Comparison of ENCODE assay signal across 13 mouse cellular contexts in the genomic region with DNA sequence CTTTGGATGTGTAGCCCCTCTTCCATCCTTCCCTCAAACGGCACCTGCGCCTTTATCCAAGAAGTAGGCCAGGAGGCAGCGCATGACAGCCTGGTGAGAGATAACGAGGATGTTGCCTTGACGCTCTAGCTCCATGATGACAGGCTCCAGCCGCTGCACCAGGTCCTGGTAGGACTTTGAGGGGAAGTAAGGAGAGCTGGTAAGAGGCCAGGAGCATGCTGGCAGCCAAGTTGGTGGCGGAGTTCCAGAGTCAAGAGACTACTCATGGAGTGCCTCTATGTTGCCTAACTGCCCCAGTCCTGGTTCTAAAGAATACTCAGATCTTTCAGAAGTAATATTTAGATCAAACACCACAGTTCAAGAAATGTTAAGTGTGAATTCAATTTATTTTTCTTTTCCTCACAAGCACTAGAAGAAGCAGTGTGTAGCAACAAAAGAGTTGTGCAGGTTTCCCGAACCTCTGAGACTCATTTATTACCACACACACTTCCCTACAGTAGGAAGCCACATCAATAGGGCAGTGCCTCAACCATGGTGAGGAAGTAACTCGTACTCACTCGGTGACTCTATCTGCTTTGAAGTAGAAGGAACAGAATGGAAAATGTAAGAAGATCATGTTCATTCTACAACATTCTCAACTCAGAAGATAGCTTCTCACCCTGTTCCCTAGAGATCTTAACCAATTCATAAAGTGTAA. TPM values are rescaled to one million over a fixed set of nuclear protein-coding genes. Genes with fewer than 3 reads are reported as not detected.
DNase-seq lines count a peak whose midpoint lies in the region; ATAC-seq and TF ChIP-seq lines count a peak whose summit lies in the region.
"Had no signal": no experiment of that assay in that cellular context is flagged by ENCODE, and none has a peak within 500 bp of the region (broad histone marks: within the 10 kb centered on the region; RNA-seq: fewer than 3 reads in every experiment).

No protein-coding gene starts in this region.

- TF ChIP-seq CTCF in heart, postnatal 0 days (IDR thresholded peaks at IDR 0.05; ENCODE audit: low read depth), result no peak
- no peak for TF ChIP-seq CTCF in stomach, postnatal 0 days (IDR thresholded peaks at IDR 0.05; ENCODE audit: low read depth)

- no peaks in the 10 kb centered on the region for H3K9me3 ChIP-seq in heart, postnatal 0 days (replicated peaks; ENCODE audit: control insufficient read depth, low read length)
- no peaks in the 10 kb centered on the region for H3K9me3 ChIP-seq in forebrain, embryonic 13.5 days (replicated peaks)
- no peaks in the 10 kb centered on the region for H3K9me3 ChIP-seq in forebrain, embryonic 12.5 days
- H3K9me3 ChIP-seq in stomach, postnatal 0 days (ENCODE audit: control insufficient read depth, low read length), result no peaks in the 10 kb centered on the region
- H3K9me3 ChIP-seq: embryonic facial prominence, embryonic 13.5 days; heart, embryonic 15.5 days; megakaryocyte, embryonic 14.5 days had no signal

- H3K27ac ChIP-seq in heart, postnatal 0 days (ENCODE audit: low read depth), result no peak overlapping the region
- H3K27ac ChIP-seq in forebrain, embryonic 13.5 days, result no peak overlapping the region
- no peak overlapping the region for H3K27ac ChIP-seq in forebrain, embryonic 12.5 days
- no peak overlapping the region for H3K27ac ChIP-seq in stomach, postnatal 0 days (replicated peaks)
- H3K27ac ChIP-seq: embryonic facial prominence, embryonic 13.5 days; heart, embryonic 15.5 days had no signal

- no peaks in the 10 kb centered on the region for H3K4me1 ChIP-seq in heart, postnatal 0 days (ENCODE audit: control insufficient read depth, insufficient read depth)
- H3K4me1 ChIP-seq in forebrain, embryonic 13.5 days, result no peaks in the 10 kb centered on the region
- no peaks in the 10 kb centered on the region for H3K4me1 ChIP-seq in forebrain, embryonic 12.5 days
- no peaks in the 10 kb centered on the region for H3K4me1 ChIP-seq in stomach, postnatal 0 days (replicated peaks; ENCODE audit: control insufficient read depth, insufficient read depth)
- H3K4me1 ChIP-seq: embryonic facial prominence, embryonic 13.5 days; heart, embryonic 15.5 days had no signal

- H3K4me3 ChIP-seq in heart, postnatal 0 days (ENCODE audit: low read depth, low read length), result no peak overlapping the region
- H3K4me3 ChIP-seq in forebrain, embryonic 13.5 days, result no peak overlapping the region
- H3K4me3 ChIP-seq in forebrain, embryonic 12.5 days (replicated peaks), result no peak overlapping the region
- no peak overlapping the region for H3K4me3 ChIP-seq in stomach, postnatal 0 days (ENCODE audit: low read depth, low read length)
- H3K4me3 ChIP-seq: embryonic facial prominence, embryonic 13.5 days; heart, embryonic 15.5 days; megakaryocyte, embryonic 14.5 days had no signal

- peak; percentile 79 for ATAC-seq in heart, postnatal 0 days (ENCODE audit: insufficient read depth, low read depth)
- no peak for ATAC-seq in forebrain, embryonic 13.5 days
- ATAC-seq in forebrain, embryonic 12.5 days (ENCODE audit: low FRiP score), result no peak
- no peak for ATAC-seq in stomach, postnatal 0 days (ENCODE audit: low FRiP score, low TSS enrichment)

- no peaks in the 10 kb centered on the region for H3K27me3 ChIP-seq in heart, postnatal 0 days (ENCODE audit: control insufficient read depth, insufficient read depth, low read length)
- no peaks in the 10 kb centered on the region for H3K27me3 ChIP-seq in forebrain, embryonic 13.5 days
- H3K27me3 ChIP-seq in forebrain, embryonic 12.5 days, result no peaks in the 10 kb centered on the region
- H3K27me3 ChIP-seq in stomach, postnatal 0 days (ENCODE audit: control insufficient read depth, insufficient read depth, low read length), result no peaks in the 10 kb centered on the region
- H3K27me3 ChIP-seq: embryonic facial prominence, embryonic 13.5 days; heart, embryonic 15.5 days; megakaryocyte, embryonic 14.5 days had no signal

- no peak overlapping the region for H3K4me2 ChIP-seq in heart, postnatal 0 days (ENCODE audit: low read depth, low read length)
- no peak overlapping the region for H3K4me2 ChIP-seq in forebrain, embryonic 13.5 days
- no peak overlapping the region for H3K4me2 ChIP-seq in forebrain, embryonic 12.5 days
- no peak overlapping the region for H3K4me2 ChIP-seq in stomach, postnatal 0 days (replicated peaks; ENCODE audit: low read depth)
- H3K4me2 ChIP-seq: embryonic facial prominence, embryonic 13.5 days; heart, embryonic 15.5 days had no signal

- 0 out of 2 replicates have a peak, but pooled peaks have one; percentile 39 for TF ChIP-seq EP300 in heart, postnatal 0 days (IDR thresholded peaks at IDR 0.05; ENCODE audit: low read depth)
- TF ChIP-seq EP300 in stomach, postnatal 0 days (optimal IDR thresholded peaks at IDR 0.05), result no peak

- peaks cover 66% of the 10 kb centered on the region for H3K36me3 ChIP-seq in heart, postnatal 0 days (replicated peaks; ENCODE audit: control insufficient read depth, insufficient read depth, low read length)
- H3K36me3 ChIP-seq in forebrain, embryonic 13.5 days (ENCODE audit: poor library complexity, severe bottlenecking), result peaks cover 77% of the 10 kb centered on the region
- peaks cover 59% of the 10 kb centered on the region for H3K36me3 ChIP-seq in forebrain, embryonic 12.5 days (replicated peaks)
- peaks cover 17% of the 10 kb centered on the region for H3K36me3 ChIP-seq in stomach, postnatal 0 days (ENCODE audit: control insufficient read depth, insufficient read depth, low read length)

- 57% methylated on average over 10 of the region's 10 CpGs for WGBS in heart, postnatal 0 days
- 88% methylated on average over 10 of the region's 10 CpGs for WGBS in forebrain, embryonic 13.5 days
- WGBS in forebrain, embryonic 12.5 days, result 88% methylated on average over 10 of the region's 10 CpGs
- WGBS in stomach, postnatal 0 days, result 93% methylated on average over 10 of the region's 10 CpGs

- DNase-seq in adrenal gland, adult 2 months, result peak; percentile 52
- no peak for DNase-seq in adrenal gland, adult 18-20 months (ENCODE audit: low spot score in 2 of 2)
- peak; percentile 60 for DNase-seq in brain, adult 2 months (ENCODE audit: low read depth, low spot score)
- peak; percentile 30 for DNase-seq in heart, postnatal 0 days (ENCODE audit: low spot score)
- DNase-seq in lung, postnatal 36 days, result peak; percentile 87
- no peak for DNase-seq in stomach, postnatal 0 days (ENCODE audit: low spot score)

- no peak overlapping the region for H3K9ac ChIP-seq in heart, postnatal 0 days (replicated peaks; ENCODE audit: low read depth, low read length)
- H3K9ac ChIP-seq in forebrain, embryonic 13.5 days, result no peak overlapping the region
- H3K9ac ChIP-seq in forebrain, embryonic 12.5 days, result no peak overlapping the region
- no peak overlapping the region for H3K9ac ChIP-seq in stomach, postnatal 0 days (ENCODE audit: low read length)
- H3K9ac ChIP-seq: embryonic facial prominence, embryonic 13.5 days; heart, embryonic 15.5 days had no signal

RNA-seq across cellular contexts. Expression of a gene that starts 15.5 kb away (rescaled TPM):
- not detected for total RNA-seq in adrenal gland, adult 2 months (2021)
- polyA plus RNA-seq in adrenal gland, adult 2 months (2012; rRNA removed), result not detected in 2 replicates
- total RNA-seq in adrenal gland, adult 18-20 months (2021), result under 1 TPM in 1 of 2 experiments, not detected in 1; 0.38 TPM
- total RNA-seq in heart, postnatal 0 days (2014; rRNA removed; ENCODE audit: low replicate concordance), result not detected in 2 replicates
- not detected in 2 replicates for polyA plus RNA-seq in heart, postnatal 0 days (2015; fragmentation: Nextera tagmentation; extraction: Ambion mirVana)
- polyA plus RNA-seq in forebrain, embryonic 13.5 days (2015; fragmentation: Nextera tagmentation; extraction: Ambion mirVana), result not detected in 2 replicates
- polyA plus RNA-seq in forebrain, embryonic 12.5 days (2016; fragmentation: Nextera tagmentation; extraction: Ambion mirVana), result not detected in 2 replicates
- 0.07 TPM in 1 of 2 replicates, not detected in the other for polyA plus RNA-seq in stomach, postnatal 0 days (2015; fragmentation: Nextera tagmentation; extraction: Ambion mirVana)
- polyA plus RNA-seq: embryonic facial prominence, embryonic 13.5 days; heart, embryonic 15.5 days had no signal

RNA-seq across cellular contexts. Expression of a gene that starts 17.0 kb away (rescaled TPM):
- total RNA-seq in adrenal gland, adult 2 months (2021), result 10 to 100 TPM in 1 of 2 experiments, 1 to 10 TPM in 1; 9.5 to 10.6 TPM
- polyA plus RNA-seq in adrenal gland, adult 2 months (2012; rRNA removed), result 1.9 and 2.1 TPM in 2 replicates
- total RNA-seq in adrenal gland, adult 18-20 months (2021), result 10 to 100 TPM in 1 of 2 experiments, 1 to 10 TPM in 1; 9.9 to 10.5 TPM
- total RNA-seq in heart, postnatal 0 days (2014; rRNA removed; ENCODE audit: low replicate concordance), result 4.6 and 4.9 TPM in 2 replicates
- polyA plus RNA-seq in heart, postnatal 0 days (2015; fragmentation: Nextera tagmentation; extraction: Ambion mirVana), result 6.4 and 6.5 TPM in 2 replicates
- polyA plus RNA-seq in forebrain, embryonic 13.5 days (2015; fragmentation: Nextera tagmentation; extraction: Ambion mirVana), result 21.4 and 21.6 TPM in 2 replicates
- polyA plus RNA-seq in forebrain, embryonic 12.5 days (2016; fragmentation: Nextera tagmentation; extraction: Ambion mirVana), result 18.0 and 18.9 TPM in 2 replicates
- 24.2 and 25.2 TPM in 2 replicates for polyA plus RNA-seq in stomach, postnatal 0 days (2015; fragmentation: Nextera tagmentation; extraction: Ambion mirVana)

RNA-seq across cellular contexts. Expression of a gene that starts 29.0 kb away (rescaled TPM):
- 10 to 100 TPM; 26.1 to 35.5 TPM for total RNA-seq in adrenal gland, adult 2 months (2021)
- polyA plus RNA-seq in adrenal gland, adult 2 months (2012; rRNA removed), result 5.8 and 5.9 TPM in 2 replicates
- 10 to 100 TPM; 22.8 to 46.9 TPM for total RNA-seq in adrenal gland, adult 18-20 months (2021)
- 19.0 and 19.8 TPM in 2 replicates for total RNA-seq in heart, postnatal 0 days (2014; rRNA removed; ENCODE audit: low replicate concordance)
- 5.2 and 8.2 TPM in 2 replicates for polyA plus RNA-seq in heart, postnatal 0 days (2015; fragmentation: Nextera tagmentation; extraction: Ambion mirVana)
- polyA plus RNA-seq in forebrain, embryonic 13.5 days (2015; fragmentation: Nextera tagmentation; extraction: Ambion mirVana), result 15.5 and 17.1 TPM in 2 replicates
- polyA plus RNA-seq in forebrain, embryonic 12.5 days (2016; fragmentation: Nextera tagmentation; extraction: Ambion mirVana), result 14.0 and 14.3 TPM in 2 replicates
- 4.6 and 4.8 TPM in 2 replicates for polyA plus RNA-seq in stomach, postnatal 0 days (2015; fragmentation: Nextera tagmentation; extraction: Ambion mirVana)

RNA-seq across cellular contexts. Expression of a gene that starts 31.7 kb away (rescaled TPM):
- total RNA-seq in adrenal gland, adult 2 months (2021), result 1 to 10 TPM; 3.1 to 6.8 TPM
- 1.8 and 3.7 TPM in 2 replicates for polyA plus RNA-seq in adrenal gland, adult 2 months (2012; rRNA removed)
- total RNA-seq in adrenal gland, adult 18-20 months (2021), result 1 to 10 TPM; 2.4 to 7.7 TPM
- total RNA-seq in heart, postnatal 0 days (2014; rRNA removed; ENCODE audit: low replicate concordance), result 1.8 and 2.3 TPM in 2 replicates
- 0.30 and 0.48 TPM in 2 replicates for polyA plus RNA-seq in heart, postnatal 0 days (2015; fragmentation: Nextera tagmentation; extraction: Ambion mirVana)
- polyA plus RNA-seq in forebrain, embryonic 13.5 days (2015; fragmentation: Nextera tagmentation; extraction: Ambion mirVana), result 0.32 and 0.38 TPM in 2 replicates
- 0.33 and 0.45 TPM in 2 replicates for polyA plus RNA-seq in forebrain, embryonic 12.5 days (2016; fragmentation: Nextera tagmentation; extraction: Ambion mirVana)
- 47.7 and 52.8 TPM in 2 replicates for polyA plus RNA-seq in stomach, postnatal 0 days (2015; fragmentation: Nextera tagmentation; extraction: Ambion mirVana)

RNA-seq across cellular contexts. Expression of a gene that starts 38.7 kb away (rescaled TPM):
- under 1 TPM in 1 of 2 experiments, not detected in 1; 0.69 TPM for total RNA-seq in adrenal gland, adult 2 months (2021)
- polyA plus RNA-seq in adrenal gland, adult 2 months (2012; rRNA removed), result 0.03 TPM in 1 of 2 replicates, not detected in the other
- under 1 TPM in 1 of 2 experiments, not detected in 1; 0.23 TPM for total RNA-seq in adrenal gland, adult 18-20 months (2021)
- not detected in 2 replicates for total RNA-seq in heart, postnatal 0 days (2014; rRNA removed; ENCODE audit: low replicate concordance)
- not detected in 2 replicates for polyA plus RNA-seq in heart, postnatal 0 days (2015; fragmentation: Nextera tagmentation; extraction: Ambion mirVana)
- polyA plus RNA-seq in forebrain, embryonic 13.5 days (2015; fragmentation: Nextera tagmentation; extraction: Ambion mirVana), result not detected in 2 replicates
- polyA plus RNA-seq in forebrain, embryonic 12.5 days (2016; fragmentation: Nextera tagmentation; extraction: Ambion mirVana), result not detected in 2 replicates
- polyA plus RNA-seq in stomach, postnatal 0 days (2015; fragmentation: Nextera tagmentation; extraction: Ambion mirVana), result 0.91 and 1.5 TPM in 2 replicates
- total RNA-seq: left cerebral cortex, adult 8-10 months had no signal
- polyA plus RNA-seq: embryonic facial prominence, embryonic 13.5 days; heart, embryonic 15.5 days; urinary bladder, adult 2 months had no signal

Comparison
In these comparisons a context has a peak if more than half of its experiments do, and no peak if none do; other contexts are left out.
1. DNase-seq: peak in adrenal gland, adult 2 months (single experiment), brain, adult 2 months (single experiment), heart, postnatal 0 days (single experiment) and lung, postnatal 36 days (single experiment); none in adrenal gland, adult 18-20 months (0 of 2) and stomach, postnatal 0 days (single experiment).